Mouse (Mus musculus): Measurements from ENCODE around the gene Sp6. TPM values are rescaled to one million over a fixed set of nuclear protein-coding genes. Genes with fewer than 3 reads are reported as not detected.

The Sp6 gene
- total and polyA plus RNA-seq, 3 experiments = 10.1 to 65.5 (median 18.4) TPM

DNA sequence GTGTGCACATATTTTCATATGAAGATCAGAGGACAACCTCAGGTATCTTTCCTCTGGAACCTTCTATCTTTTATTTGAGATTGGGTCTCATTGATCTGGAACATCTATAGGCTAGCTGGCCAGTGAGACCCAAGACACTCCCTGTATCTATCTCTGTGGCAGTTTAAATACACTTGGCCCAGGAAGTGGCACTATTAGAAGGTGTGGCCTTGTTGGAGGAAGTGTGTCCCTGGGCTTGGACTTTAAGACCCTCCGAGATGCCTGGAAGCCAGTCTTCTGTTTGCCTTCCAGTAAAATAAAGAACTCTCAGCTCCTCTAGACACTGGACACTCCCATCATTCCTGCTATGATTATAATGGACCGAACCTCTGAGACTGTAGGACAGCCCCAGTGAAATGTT is 56.6 kb downstream of the Sp6 start:
- DNase-seq (ENCODE audit: extremely low read depth) = no peak
- Histone ChIP-seq H3K4me1 (ENCODE audit: control insufficient read depth in 1 of 2, insufficient read depth in 2 of 2) (no peaks in the 10 kb centered on the region), H3K27ac (ENCODE audit: insufficient read depth, low read depth) (no peak overlapping the region), H3K9me3 (replicated peaks; ENCODE audit: low read length) (no peaks in the 10 kb centered on the region), H3K27me3 (replicated peaks) (no peaks in the 10 kb centered on the region), H3K79me2 (replicated peaks; ENCODE audit: control insufficient read depth, extremely low read depth, insufficient read depth, poor library complexity, severe bottlenecking) (no peaks in the 10 kb centered on the region), H3K9ac (ENCODE audit: insufficient read depth, low read depth) (no peak overlapping the region), H3K4me2 (ENCODE audit: insufficient read depth, low read depth, poor library complexity, severe bottlenecking) (no peak overlapping the region), H3K4me3 (replicated peaks in 1 of 3; ENCODE audit: low read depth in 2 of 3, low read length in 2 of 3, poor library complexity in 1 of 3) (no peak overlapping the region), H3K36me3 (replicated peaks in 1 of 2; ENCODE audit: control insufficient read depth in 1 of 2, insufficient read depth in 1 of 2, low read length in 1 of 2) (peaks cover 36 to 60% of the 10 kb centered on the region in 2 experiments)
- dilution Hi-C loops (cut with MboI; ENCODE audit: extremely low pct_ligation_motif_present, extremely low pct_unique_long_range_greater_than_20kb, low sequenced_read_pairs) = no loop called here
- in situ Hi-C loops (cut with MboI; ENCODE audit: low pct_ligation_motif_present, low pct_unique_long_range_greater_than_20kb, low sequenced_read_pairs) = loop anchor here (5.0 kb wide), 1 partner anchor 93 kb away; no protein-coding TSS in a partner anchor
- TF ChIP-seq NRF1 (IDR thresholded peaks at IDR 0.05; ENCODE audit: low read depth, low read length) (no peak), POLR2AphosphoS2 (IDR thresholded peaks at IDR 0.05; ENCODE audit: low read depth, low read length) (no peak), JUN (IDR thresholded peaks at IDR 0.05; ENCODE audit: insufficient read depth, low read depth, low read length) (no peak), RCOR1 (conservative IDR thresholded peaks at IDR 0.05; ENCODE audit: low read depth, low read length) (no peak), RAD21 (IDR thresholded peaks at IDR 0.05; ENCODE audit: low read depth, low read length) (no peak), HCFC1 (IDR thresholded peaks at IDR 0.05; ENCODE audit: low read depth, low read length) (no peak), MXI1 (IDR thresholded peaks at IDR 0.05; ENCODE audit: low read depth, low read length) (no peak), USF1 (IDR thresholded peaks at IDR 0.05; ENCODE audit: low read depth, low read length) (no peak), TCF12 (IDR thresholded peaks at IDR 0.05; ENCODE audit: low read depth, low read length) (no peak), CHD1 (IDR thresholded peaks at IDR 0.05; ENCODE audit: low read depth, low read length) (no peak), MEF2A (IDR thresholded peaks at IDR 0.05; ENCODE audit: borderline replicate concordance, low read depth, low read length) (no peak), JUND (conservative IDR thresholded peaks at IDR 0.05; ENCODE audit: low read depth, low read length) (no peak), MAX (IDR thresholded peaks at IDR 0.05; ENCODE audit: low read length) (no peak), IRF4 (IDR thresholded peaks at IDR 0.05; ENCODE audit: low read depth, low read length) (no peak), ZKSCAN1 (IDR thresholded peaks at IDR 0.05; ENCODE audit: borderline replicate concordance, low read depth, low read length) (no peak), USF2 (conservative IDR thresholded peaks at IDR 0.05; ENCODE audit: low read depth, low read length) (no peak), ETS1 (conservative IDR thresholded peaks at IDR 0.05; ENCODE audit: low read depth, low read length) (no peak), SMC3 (IDR thresholded peaks at IDR 0.05; ENCODE audit: low read depth, low read length) (no peak), CTCF (conservative IDR thresholded peaks at IDR 0.05 in 1 of 2, IDR thresholded peaks at IDR 0.05 in 1 of 2; ENCODE audit: low read depth in 2 of 2, low read length in 2 of 2) (no peak)

DNA sequence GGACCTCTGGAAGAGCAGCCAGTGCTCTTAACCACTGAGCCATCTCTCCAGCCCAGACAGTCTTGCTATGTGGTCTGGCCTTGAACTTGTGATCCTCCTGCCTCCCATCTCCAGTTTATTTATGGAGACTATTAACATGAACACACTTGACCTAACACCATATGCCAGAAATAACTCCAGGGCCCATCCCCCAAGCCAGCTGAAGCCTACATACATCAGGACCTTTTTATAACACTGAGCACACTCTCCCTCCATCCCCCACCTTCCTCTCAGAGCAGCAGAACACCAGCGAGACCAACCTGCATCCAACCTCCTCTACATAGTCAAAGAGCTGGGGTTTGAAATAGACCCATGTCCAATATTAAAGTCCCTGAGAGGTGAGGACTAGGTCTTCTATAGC is 57.9 kb downstream of the Sp6 start:
- no peaks in the 10 kb centered on the region for H3K9me3 ChIP-seq (replicated peaks; ENCODE audit: low read length)
- H3K9ac ChIP-seq (ENCODE audit: insufficient read depth, low read depth) = no peak overlapping the region
- H3K36me3 ChIP-seq (replicated peaks in 1 of 2; ENCODE audit: control insufficient read depth in 1 of 2, insufficient read depth in 1 of 2, low read length in 1 of 2) = peaks cover 26 to 47% of the 10 kb centered on the region in 2 experiments
- no peaks in the 10 kb centered on the region for H3K4me1 ChIP-seq (ENCODE audit: control insufficient read depth in 1 of 2, insufficient read depth in 2 of 2)
- no peak for TF ChIP-seq NELFE (IDR thresholded peaks at IDR 0.05; ENCODE audit: low read depth, low read length)
- TF ChIP-seq ZC3H11A (IDR thresholded peaks at IDR 0.05; ENCODE audit: low read depth, low read length) = no peak
- no peak for TF ChIP-seq SMC3 (IDR thresholded peaks at IDR 0.05; ENCODE audit: low read depth, low read length)
- no peak for DNase-seq (ENCODE audit: extremely low read depth)
- no peak overlapping the region for H3K27ac ChIP-seq (ENCODE audit: insufficient read depth, low read depth)
- dilution Hi-C loops (cut with MboI; ENCODE audit: extremely low pct_ligation_motif_present, extremely low pct_unique_long_range_greater_than_20kb, low sequenced_read_pairs) = no loop called here
- no peak overlapping the region for H3K4me2 ChIP-seq (ENCODE audit: insufficient read depth, low read depth, poor library complexity, severe bottlenecking)
- H3K27me3 ChIP-seq (replicated peaks) = no peaks in the 10 kb centered on the region
- no peak overlapping the region for H3K4me3 ChIP-seq (replicated peaks in 1 of 3; ENCODE audit: low read depth in 2 of 3, low read length in 2 of 3, poor library complexity in 1 of 3)
- in situ Hi-C loops (cut with MboI; ENCODE audit: low pct_ligation_motif_present, low pct_unique_long_range_greater_than_20kb, low sequenced_read_pairs) = no loop called here
- H3K79me2 ChIP-seq (replicated peaks; ENCODE audit: control insufficient read depth, extremely low read depth, insufficient read depth, poor library complexity, severe bottlenecking) = no peaks in the 10 kb centered on the region
